Mouse (Mus musculus) midbrain, embryonic 12.5 days (tissue): ENCODE results near the gene Trmt1l. TPM values are rescaled to one million over a fixed set of nuclear protein-coding genes. Genes with fewer than 3 reads are reported as not detected.

Experiments used
- ATAC-seq: fragments of 200-750 bp; cut with Nextera tagmentation; 2 replicates; pipeline ENCODE4 v1.8.0; 2017; ENCODE audit warnings: low read depth, moderate TSS enrichment, moderate library complexity; ENCODE audit not compliant: low FRiP score
- H3K27ac ChIP-seq: fragments of 300-500 bp; sonication (generic); replicated peaks from 2 replicates; pipeline ENCODE4 v1.5.1; 2016; ENCODE audit warnings: mild to moderate bottlenecking
- H3K27me3 ChIP-seq: fragments of 300-500 bp; sonication (generic); 2 replicates; pipeline ENCODE4 v1.6.1; 2016; ENCODE audit warnings: mild to moderate bottlenecking
- H3K36me3 ChIP-seq: fragments of 300-500 bp; sonication (generic); 2 replicates; pipeline ENCODE4 v1.6.1; 2016
- H3K4me1 ChIP-seq: fragments of 300-500 bp; sonication (generic); 2 replicates; pipeline ENCODE4 v1.6.1; 2016
- H3K4me2 ChIP-seq: fragments of 300-500 bp; sonication (generic); replicated peaks from 2 replicates; pipeline ENCODE4 v1.6.1; 2016; ENCODE audit warnings: mild to moderate bottlenecking, moderate library complexity
- H3K4me3 ChIP-seq: fragments of 300-500 bp; sonication (generic); 2 replicates; pipeline ENCODE4 v1.5.1; 2016; ENCODE audit warnings: mild to moderate bottlenecking
- H3K9ac ChIP-seq: fragments of 300-500 bp; sonication (generic); replicated peaks from 2 replicates; pipeline ENCODE4 v1.6.1; 2016; ENCODE audit warnings: mild to moderate bottlenecking, moderate library complexity
- H3K9me3 ChIP-seq: fragments of 300-500 bp; sonication (generic); 2 replicates; pipeline ENCODE4 v1.6.1; 2016; ENCODE audit warnings: mild to moderate bottlenecking
- WGBS: fragments of 180-500 bp; shearing (Covaris S2); methylation state at CpG from one replicate; pipeline ENCODE4 v1.1.7; 2016; 5-methylcytosine and 5-hydroxymethylcytosine counted together
- microRNA-seq: library from miRNA; unstranded; fragments of <30 nt; microRNA quantifications from one replicate; pipeline ENCODE4, GENCODE M21; 2017
- polyA plus RNA-seq: library from polyadenylated mRNA; unstranded; fragments of >200 nt; fragmentation: Nextera tagmentation; extraction: Ambion mirVana; gene quantifications from 2 replicates; pipeline ENCODE4 v1.2.1, GENCODE M21; 2016

The Trmt1l gene
- polyA plus RNA-seq, 1 experiment from 2014 or later: 66.7 TPM

DNA sequence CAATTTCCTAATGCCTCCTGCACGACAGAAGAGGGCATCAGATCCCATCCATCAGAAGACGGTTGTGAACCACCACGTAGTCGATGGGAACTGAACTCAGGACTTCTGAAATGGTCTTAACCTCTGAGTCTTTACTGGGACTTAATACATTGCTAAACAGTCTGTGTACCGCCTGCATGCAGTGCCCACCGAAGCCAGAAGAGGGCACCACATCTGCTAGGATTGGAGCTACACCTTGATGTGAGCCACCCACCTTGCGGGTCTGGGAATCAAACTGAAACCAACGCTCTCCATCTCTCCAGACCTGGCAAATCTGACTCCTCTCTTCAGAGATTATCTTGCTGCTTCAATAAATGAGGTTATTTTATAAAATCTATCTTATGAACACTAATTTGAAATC is 68.7 kb downstream of the Trmt1l start:
- H3K36me3 ChIP-seq: no peaks in the 10 kb centered on the region
- no peak for ATAC-seq

DNA sequence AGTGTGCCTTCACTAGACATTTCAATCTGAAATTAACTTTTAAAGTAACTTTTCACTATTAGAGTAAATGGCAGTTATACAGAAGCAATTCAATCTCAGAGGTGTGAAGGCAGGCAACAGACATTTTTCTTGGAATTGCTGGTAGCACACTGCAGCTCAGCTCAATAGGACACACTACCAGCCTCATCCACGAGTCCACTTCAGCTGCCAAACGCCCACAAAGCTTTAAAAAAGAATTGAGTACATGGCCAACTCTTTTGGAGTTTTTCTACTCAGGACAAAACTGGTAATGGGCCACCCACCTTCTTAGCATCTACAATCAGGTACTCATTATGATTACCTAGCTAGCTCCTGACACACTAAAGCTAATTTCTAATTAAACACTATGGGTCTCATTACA is 69.6 kb downstream of the Trmt1l start:
- ATAC-seq: no peak
- no peak overlapping the region for H3K27ac ChIP-seq
- no peaks in the 10 kb centered on the region for H3K9me3 ChIP-seq
- H3K27me3 ChIP-seq: no peaks in the 10 kb centered on the region
- no peak overlapping the region for H3K9ac ChIP-seq
- no peak overlapping the region for H3K4me3 ChIP-seq
- no peak overlapping the region for H3K4me2 ChIP-seq
- WGBS: 90% methylated on average over 2 of the region's 2 CpGs
- no peaks in the 10 kb centered on the region for H3K36me3 ChIP-seq
- peaks cover 19% of the 10 kb centered on the region for H3K4me1 ChIP-seq

More for the DNA sequence above, 68.7 kb downstream of the Trmt1l start:
- H3K9ac ChIP-seq: no peak overlapping the region
- peaks cover 21% of the 10 kb centered on the region for H3K4me1 ChIP-seq
- no peak overlapping the region for H3K27ac ChIP-seq
- H3K4me3 ChIP-seq: no peak overlapping the region
- H3K9me3 ChIP-seq: no peaks in the 10 kb centered on the region
- H3K4me2 ChIP-seq: no peak overlapping the region
- H3K27me3 ChIP-seq: no peaks in the 10 kb centered on the region
- 86% methylated on average over 8 of the region's 8 CpGs for WGBS

DNA sequence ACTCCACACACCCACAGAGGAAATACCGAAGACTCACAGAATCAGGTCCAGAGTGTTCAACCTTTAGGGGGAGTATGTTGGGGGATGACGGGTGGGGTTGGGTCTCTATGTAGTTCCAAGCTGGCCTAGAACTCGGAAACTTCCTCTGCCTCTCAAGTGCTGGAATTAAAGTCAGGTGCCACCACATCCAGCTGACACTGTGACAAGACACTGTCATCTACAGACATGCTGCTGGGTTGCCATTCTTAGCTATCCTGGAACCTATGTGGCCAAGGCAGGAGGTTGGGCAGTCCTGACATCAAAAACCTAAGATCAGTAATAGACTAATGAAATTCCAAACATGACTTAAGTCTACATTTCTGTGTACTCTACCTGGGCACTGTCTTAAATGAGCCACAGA is 70.0 kb downstream of the Trmt1l start:
- no peaks in the 10 kb centered on the region for H3K36me3 ChIP-seq
- ATAC-seq: no peak
- no peak overlapping the region for H3K4me3 ChIP-seq
- H3K9ac ChIP-seq: no peak overlapping the region
- no peak overlapping the region for H3K27ac ChIP-seq
- peaks cover 17% of the 10 kb centered on the region for H3K4me1 ChIP-seq
- no peaks in the 10 kb centered on the region for H3K27me3 ChIP-seq
- 94% methylated on average over 3 of the region's 3 CpGs for WGBS
- no peak overlapping the region for H3K4me2 ChIP-seq
- no peaks in the 10 kb centered on the region for H3K9me3 ChIP-seq

DNA sequence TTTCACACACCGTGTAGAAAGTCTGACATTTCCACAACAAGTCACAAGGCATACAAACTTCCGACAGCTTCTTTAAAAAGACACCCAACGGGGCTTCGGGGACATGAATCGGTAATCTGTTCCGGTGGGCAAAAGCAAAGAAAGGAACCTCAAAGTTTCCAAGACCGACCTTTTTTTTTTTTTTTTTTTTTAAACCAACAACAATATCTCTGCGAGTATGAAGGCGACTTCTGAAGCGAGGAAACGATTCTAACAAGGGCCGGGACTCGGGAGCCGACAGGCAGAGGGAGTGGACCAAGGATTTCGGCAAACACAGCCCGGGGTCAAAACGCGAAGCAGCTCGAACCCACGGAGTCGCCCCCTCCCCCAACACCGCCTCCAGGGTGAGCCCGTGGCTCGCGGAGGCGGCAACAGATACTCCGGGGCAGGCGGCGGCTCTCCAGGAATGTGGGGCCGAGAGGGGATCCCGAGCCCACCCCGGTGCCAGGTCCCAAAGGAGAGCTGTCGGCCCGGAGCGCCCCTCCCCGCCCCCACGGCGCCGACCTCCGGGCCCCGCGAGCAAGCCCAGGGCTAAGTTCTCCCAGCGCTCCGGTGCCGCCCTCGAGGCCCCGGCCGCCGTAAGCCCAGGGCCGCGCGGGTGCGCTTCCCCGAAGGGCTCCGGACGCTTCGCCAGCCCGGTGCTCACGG is 71.6 kb downstream of the Trmt1l start:
- no peaks in the 10 kb centered on the region for H3K27me3 ChIP-seq
- no peaks in the 10 kb centered on the region for H3K36me3 ChIP-seq
- peak overlapping the region; percentile 51 for H3K4me2 ChIP-seq
- under 1% methylated on average over 45 of the region's 59 CpGs for WGBS
- peaks cover 13% of the 10 kb centered on the region for H3K4me1 ChIP-seq
- peak overlapping the region; percentile 98 for H3K4me3 ChIP-seq
- no peak; the same call in 1 of the 2 replicates for ATAC-seq
- H3K27ac ChIP-seq: peak overlapping the region; percentile 98
- H3K9me3 ChIP-seq: no peaks in the 10 kb centered on the region
- peak overlapping the region; percentile 98 for H3K9ac ChIP-seq

DNA sequence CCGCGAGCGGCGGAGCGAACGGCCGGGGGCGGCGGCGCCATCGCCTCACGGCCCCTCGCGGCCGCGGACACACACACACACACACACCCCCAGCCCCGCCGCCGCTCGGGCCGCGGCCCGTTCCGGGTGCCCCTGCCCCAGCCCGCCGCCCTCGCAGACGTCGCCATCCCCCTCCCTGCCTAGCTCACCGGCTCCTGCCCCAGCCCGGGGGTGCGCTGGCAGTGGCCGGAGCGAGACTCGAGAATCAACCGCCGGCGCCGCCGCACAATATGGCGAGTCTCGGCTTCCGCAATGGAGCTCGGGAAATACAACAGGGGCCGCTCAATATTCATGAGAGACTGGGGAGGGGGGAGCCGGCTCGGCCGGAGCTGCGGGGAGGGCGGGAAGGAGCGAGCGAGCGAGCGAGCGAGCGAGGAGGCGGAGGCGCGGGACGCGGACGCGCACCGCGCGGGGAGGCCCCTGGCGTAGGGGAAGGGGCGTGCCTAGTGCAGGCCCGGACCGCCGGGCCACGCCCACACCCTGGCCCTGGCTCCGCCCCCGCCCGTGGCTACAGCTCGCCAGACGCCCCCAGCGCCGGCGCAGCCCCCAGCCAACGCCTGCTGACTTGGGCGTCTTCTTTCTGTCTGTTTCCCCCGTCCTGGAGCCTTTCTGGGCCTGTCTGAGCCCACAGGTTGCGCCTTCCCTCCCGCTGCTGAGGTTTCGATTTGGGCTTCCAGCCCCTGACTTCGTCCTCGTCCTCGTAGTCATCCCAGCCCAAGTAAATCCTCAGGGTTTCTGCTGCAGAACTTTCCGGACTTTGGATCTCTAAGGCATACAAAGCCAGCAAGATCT is 72.4 kb downstream of the Trmt1l start, which contains the start of gene Rnf2:
Gene Rnf2 (minus strand): TSS at position 425 of the 831 bp plus-strand sequence.
- peak within 1 kb of the TSS; percentile 98 for H3K4me3 ChIP-seq
- H3K27ac ChIP-seq: peak within 1 kb of the TSS; percentile 98
- H3K9me3 ChIP-seq: no peaks in the 10 kb centered on the region
- under 1% methylated on average over 86 of the region's 90 CpGs for WGBS
- peaks cover 13% of the 10 kb centered on the region for H3K4me1 ChIP-seq
- H3K36me3 ChIP-seq: no peaks in the 10 kb centered on the region
- peak; percentile 97 for ATAC-seq
- H3K9ac ChIP-seq: peak within 1 kb of the TSS; percentile 98
- H3K27me3 ChIP-seq: no peaks in the 10 kb centered on the region
- H3K4me2 ChIP-seq: peak within 1 kb of the TSS; percentile 58

Small RNA genes lying within 50 kb of the gene (microRNA-seq; reads per million reads assigned to microRNA genes)
- 2.1 reads per million for gene Mir7682

Other genes starting within 250 kb of the Trmt1l start
- 0.97 and 1.1 TPM in 2 replicates for gene Gm47985, start 246.0 kb upstream of the Trmt1l start, polyA plus RNA-seq
- gene Gm8947, start 236.2 kb upstream of the Trmt1l start, polyA plus RNA-seq: not detected in 2 replicates
- not detected in 2 replicates for gene Gm47995, start 230.1 kb upstream of the Trmt1l start, polyA plus RNA-seq
- not detected in 2 replicates for gene 3110040M04Rik, start 224.4 kb upstream of the Trmt1l start, polyA plus RNA-seq
- 0.34 TPM in 1 of 2 replicates, not detected in the other for gene Gm47996, start 218.4 kb upstream of the Trmt1l start, polyA plus RNA-seq
- gene Ivns1abp, start 84.1 kb upstream of the Trmt1l start, polyA plus RNA-seq: 367 and 379 TPM in 2 replicates
- 28.5 and 32.9 TPM in 2 replicates for gene Swt1, start 87 bp upstream of the Trmt1l start, polyA plus RNA-seq
- 131 and 133 TPM in 2 replicates for gene Rnf2, start 72.4 kb downstream of the Trmt1l start, polyA plus RNA-seq
- 0.63 and 1.2 TPM in 2 replicates for gene Fam129a, start 142.6 kb downstream of the Trmt1l start, polyA plus RNA-seq